Mouse (Mus musculus) megakaryocyte, embryonic 14.5 days (primary cell): ENCODE measurements around the gene Pim2. TPM values are rescaled to one million over a fixed set of nuclear protein-coding genes. Genes with fewer than 3 reads are reported as not detected.

Source experiments
- H3K27me3 ChIP-seq: replicated peaks from 2 replicates; pipeline ENCODE3; 2012; ENCODE audit warnings: inconsistent platforms
- H3K36me3 ChIP-seq: replicated peaks from 2 replicates; pipeline ENCODE3; 2012; ENCODE audit warnings: low read length, inconsistent platforms, mixed read lengths
- H3K4me1 ChIP-seq: 2 replicates; pipeline ENCODE4 v1.6.1; 2012; ENCODE audit warnings: inconsistent platforms
- H3K4me3 ChIP-seq: replicated peaks from 2 replicates; pipeline ENCODE3; 2012; ENCODE audit warnings: moderate library complexity, mild to moderate bottlenecking, inconsistent platforms
- H3K9me3 ChIP-seq: 2 replicates; pipeline ENCODE4 v1.6.1; 2012; ENCODE audit warnings: inconsistent platforms
- FLI1 ChIP-seq: IDR thresholded peaks from 2 replicates; pipeline ENCODE4 v1.6.1; 2012; ENCODE audit warnings: low read length, inconsistent platforms, mixed read lengths
- GATA1 ChIP-seq: IDR thresholded peaks from 3 replicates; pipeline ENCODE4 v1.6.1; 2012; ENCODE audit warnings: mixed read lengths, low read length, inconsistent platforms, borderline replicate concordance
- polyA plus RNA-seq: library from polyadenylated mRNA; stranded (reverse); fragments of >175 nt; gene quantifications from 2 replicates; pipeline ENCODE4 v1.2.3, GENCODE M21; 2012; ENCODE audit warnings: low replicate concordance; ENCODE audit not compliant: insufficient read depth

Gene Pim2
- 177 and 348 TPM in 2 replicates for polyA plus RNA-seq

GRCm38 (mm10) chrX:7878007-7878419 lies at the start of gene Pim2:
Gene Pim2 (plus strand): TSS chrX:7878262.
- Histone ChIP-seq H3K4me3 (peak within 1 kb of the TSS; percentile 95), H3K36me3 (peaks cover 52% of the 10 kb centered on the region), H3K9me3 (0 out of 2 replicates have a peak, but pooled peaks cover 6% of the 10 kb centered on the region), H3K27me3 (no peaks in the 10 kb centered on the region), H3K4me1 (peaks cover 32% of the 10 kb centered on the region)
- TF ChIP-seq GATA1, result no peak
- TF ChIP-seq FLI1, result no peak

- Histone ChIP-seq H3K4me3 (no peak overlapping the region), H3K27me3 (no peaks in the 10 kb centered on the region)
These were observed 40.9 kb upstream of the Pim2 start for GRCm38 (mm10) chrX:7837146-7837545.

GRCm38 (mm10) chrX:7840842-7841162 lies 37.3 kb upstream of the Pim2 start:
- Histone ChIP-seq H3K4me3 (peak overlapping the region; percentile 95), H3K4me1 (peaks cover 38% of the 10 kb centered on the region), H3K9me3 (peaks cover 10% of the 10 kb centered on the region; the same call in 1 of the 2 replicates), H3K36me3 (peaks cover 21% of the 10 kb centered on the region), H3K27me3 (no peaks in the 10 kb centered on the region)
- no peak for TF ChIP-seq GATA1
- TF ChIP-seq FLI1, result no peak

More at GRCm38 (mm10) chrX:7837146-7837545, 40.9 kb upstream of the Pim2 start:
- H3K9me3 ChIP-seq, result peaks cover 10% of the 10 kb centered on the region; the same call in 1 of the 2 replicates
- peaks cover 30% of the 10 kb centered on the region for H3K4me1 ChIP-seq
- TF ChIP-seq GATA1 (no peak), FLI1 (no peak)
- H3K36me3 ChIP-seq, result peaks cover 2% of the 10 kb centered on the region

DNA sequence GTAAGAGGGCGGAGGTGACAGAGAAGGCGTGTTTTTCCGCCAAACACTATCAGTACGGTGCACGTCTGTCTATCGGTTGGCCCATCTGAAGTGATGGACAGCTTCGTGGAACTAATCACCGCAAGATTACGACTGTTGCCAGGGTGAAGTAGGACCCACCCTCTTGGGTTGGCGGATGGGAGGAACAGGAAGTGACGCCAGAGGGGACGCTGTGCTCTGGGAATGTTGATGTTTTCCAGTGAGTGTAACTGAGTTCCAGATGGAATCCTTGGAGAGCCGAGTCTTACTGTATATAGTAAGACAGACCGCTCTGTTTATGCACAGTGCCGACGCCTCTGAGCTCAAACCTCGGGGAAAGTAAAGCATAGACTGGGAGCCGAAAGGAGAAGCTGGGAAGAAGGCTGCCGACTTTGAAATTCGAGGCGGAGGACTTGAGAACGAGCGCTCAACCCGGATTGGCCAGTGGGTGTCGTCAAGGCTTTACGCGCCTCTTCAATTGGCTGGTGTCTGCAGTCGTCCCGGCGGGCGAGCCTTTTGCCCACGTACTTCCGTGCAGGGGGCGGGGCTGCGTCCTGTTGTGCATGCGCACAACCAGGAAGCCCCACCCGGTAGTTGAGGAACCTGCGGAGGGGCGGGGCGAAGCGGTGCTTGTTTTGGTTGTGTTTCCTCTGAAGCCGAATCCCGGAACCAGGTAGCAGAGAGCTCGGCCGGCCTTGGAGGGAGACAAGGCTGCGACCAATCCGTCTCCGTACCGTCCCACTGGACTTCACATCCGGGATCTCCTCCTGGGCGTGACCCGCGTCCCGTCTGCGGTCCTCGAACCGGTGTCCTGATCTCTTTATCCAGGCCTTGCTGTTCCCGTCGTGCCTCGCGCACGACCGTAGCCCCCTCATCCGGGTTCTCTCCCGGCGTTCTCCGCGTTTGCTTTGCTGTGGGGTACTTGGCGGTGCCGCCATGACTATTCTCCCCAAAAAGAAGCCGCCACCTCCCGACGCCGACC lies 36.6 kb upstream of the Pim2 start, which contains the start of gene Otud5:
Gene Otud5 (plus strand): TSS at position 202 of the 1,000 bp plus-strand sequence.
- TF ChIP-seq GATA1, result peak; percentile 81; the same call in 2 of the 3 replicates
- TF ChIP-seq FLI1, result no peak
- Histone ChIP-seq H3K36me3 (peaks cover 20% of the 10 kb centered on the region), H3K27me3 (no peaks in the 10 kb centered on the region), H3K4me1 (peaks cover 37% of the 10 kb centered on the region), H3K9me3 (peaks cover 10% of the 10 kb centered on the region; the same call in 1 of the 2 replicates), H3K4me3 (peak within 1 kb of the TSS; percentile 95)

GRCm38 (mm10) chrX:7842318-7842717 lies 35.7 kb upstream of the Pim2 start:
- Histone ChIP-seq H3K9me3 (peaks cover 10% of the 10 kb centered on the region; the same call in 1 of the 2 replicates), H3K4me3 (peak overlapping the region; percentile 95), H3K36me3 (peaks cover 20% of the 10 kb centered on the region), H3K4me1 (peaks cover 32% of the 10 kb centered on the region), H3K27me3 (no peaks in the 10 kb centered on the region)
- TF ChIP-seq GATA1 (no peak), FLI1 (no peak)

DNA sequence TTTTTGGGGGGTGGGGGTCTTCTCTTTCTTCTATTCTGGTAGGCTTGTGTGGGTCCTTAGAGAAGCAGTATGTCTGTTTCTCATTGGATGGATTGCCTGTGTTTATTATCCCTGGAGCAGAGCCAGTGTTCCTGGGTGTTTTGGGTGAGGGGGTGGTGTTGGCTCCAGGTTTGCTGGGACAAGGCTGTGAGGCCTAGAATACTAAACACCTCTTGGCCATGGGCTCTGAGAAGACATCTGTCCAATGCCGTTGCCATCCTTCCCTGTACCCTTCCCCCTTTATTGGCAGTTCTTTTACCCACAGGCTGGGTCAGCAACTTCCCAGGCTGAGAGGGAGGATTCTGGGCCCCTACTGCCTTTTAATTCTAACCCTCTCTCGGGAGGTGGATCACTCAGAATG lies 30.2 kb upstream of the Pim2 start:
- no peaks in the 10 kb centered on the region for H3K27me3 ChIP-seq
- H3K9me3 ChIP-seq, result no peaks in the 10 kb centered on the region
- H3K4me3 ChIP-seq, result no peak overlapping the region
- H3K36me3 ChIP-seq, result peaks cover 59% of the 10 kb centered on the region
- H3K4me1 ChIP-seq, result peaks cover 36% of the 10 kb centered on the region
- TF ChIP-seq FLI1, result no peak
- TF ChIP-seq GATA1, result no peak

DNA sequence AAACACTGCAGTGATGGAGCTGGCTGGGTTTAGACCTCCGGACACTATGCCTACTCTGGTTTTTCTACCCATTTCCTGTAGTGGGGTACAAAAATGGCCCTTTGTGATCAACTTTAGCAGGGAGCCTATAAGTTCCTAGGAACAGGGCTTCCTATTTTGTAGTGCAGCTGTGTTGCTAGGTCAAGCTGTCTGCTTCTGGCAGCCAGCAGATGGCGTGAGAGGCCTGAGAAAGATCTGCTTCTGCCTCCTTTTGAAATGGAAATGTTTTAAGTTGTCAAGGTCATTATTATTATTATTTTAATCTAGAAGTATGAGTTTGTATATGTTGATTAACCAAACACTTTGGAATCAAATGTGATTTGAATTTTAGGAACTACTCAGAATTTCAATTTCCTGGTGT lies 23.5 kb upstream of the Pim2 start:
- TF ChIP-seq FLI1, result no peak
- no peak for TF ChIP-seq GATA1
- Histone ChIP-seq H3K36me3 (peaks cover 43% of the 10 kb centered on the region), H3K27me3 (no peaks in the 10 kb centered on the region), H3K4me3 (no peak overlapping the region), H3K4me1 (peaks cover 51% of the 10 kb centered on the region), H3K9me3 (no peaks in the 10 kb centered on the region)

GRCm38 (mm10) chrX:7859191-7859753 lies 18.8 kb upstream of the Pim2 start:
- Histone ChIP-seq H3K27me3 (no peaks in the 10 kb centered on the region), H3K36me3 (peaks cover 25% of the 10 kb centered on the region), H3K4me1 (peaks cover 73% of the 10 kb centered on the region), H3K9me3 (no peaks in the 10 kb centered on the region), H3K4me3 (peak overlapping the region; percentile 65)
- no peak for TF ChIP-seq FLI1
- TF ChIP-seq GATA1, result no peak

GRCm38 (mm10) chrX:7863181-7863580 lies 14.9 kb upstream of the Pim2 start:
- Histone ChIP-seq H3K4me1 (peaks cover 97% of the 10 kb centered on the region), H3K4me3 (no peak overlapping the region), H3K36me3 (peaks cover 32% of the 10 kb centered on the region), H3K27me3 (no peaks in the 10 kb centered on the region), H3K9me3 (no peaks in the 10 kb centered on the region)
- no peak for TF ChIP-seq GATA1
- TF ChIP-seq FLI1, result no peak

- no peaks in the 10 kb centered on the region for H3K27me3 ChIP-seq
- no peak overlapping the region for H3K4me3 ChIP-seq
- peaks cover 86% of the 10 kb centered on the region for H3K4me1 ChIP-seq
- H3K36me3 ChIP-seq, result peaks cover 42% of the 10 kb centered on the region
- TF ChIP-seq FLI1, result no peak
- no peak for TF ChIP-seq GATA1
- no peaks in the 10 kb centered on the region for H3K9me3 ChIP-seq
These were observed 13.5 kb upstream of the Pim2 start for GRCm38 (mm10) chrX:7864551-7864950.
